Mouse (Mus musculus): ENCODE data around the gene Asb13. TPM values are rescaled to one million over a fixed set of nuclear protein-coding genes. Genes with fewer than 3 reads are reported as not detected.

Asb13 gene
- total and polyA plus RNA-seq, 2 experiments from 2014 or later = 12.1 to 13.8 TPM

DNA sequence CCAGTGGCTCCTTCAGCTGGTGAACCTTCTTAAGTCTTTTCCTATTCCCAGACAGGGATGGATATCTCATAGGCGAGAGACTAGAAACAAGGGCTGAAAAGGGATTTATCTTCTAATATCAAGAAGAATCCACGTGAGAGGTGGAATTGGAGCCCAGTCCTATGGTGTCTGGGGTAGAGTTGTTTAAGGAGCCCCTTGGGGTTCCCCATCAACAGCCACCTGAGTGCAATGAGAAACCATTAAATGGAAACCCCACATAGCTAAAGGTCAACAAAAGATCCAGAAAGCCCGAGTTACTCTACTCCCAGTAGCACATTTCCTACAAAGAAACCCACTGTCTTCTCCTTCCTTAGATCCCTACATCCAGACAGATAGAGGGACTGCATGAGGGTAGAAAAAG is 39.3 kb downstream of the Asb13 start:
- no peak for ATAC-seq
- Histone ChIP-seq H3K4me3 (ENCODE audit: low read depth, low read length) (no peak overlapping the region), H3K9me3 (ENCODE audit: low read length) (no peaks in the 10 kb centered on the region), H3K27me3 (ENCODE audit: insufficient read depth, low read length) (no peaks in the 10 kb centered on the region), H3K4me1 (ENCODE audit: insufficient read depth) (no peaks in the 10 kb centered on the region), H3K27ac (ENCODE audit: low read depth, low read length) (no peak overlapping the region), H3K36me3 (ENCODE audit: insufficient read depth) (no peaks in the 10 kb centered on the region), H3K4me2 (ENCODE audit: low read depth) (no peak overlapping the region), H3K9ac (no peak overlapping the region)
- no peak for DNase-seq
- no peak for TF ChIP-seq CTCF (IDR thresholded peaks at IDR 0.05; ENCODE audit: low read depth)
- 83% methylated on average over 3 of the region's 3 CpGs for WGBS

DNA sequence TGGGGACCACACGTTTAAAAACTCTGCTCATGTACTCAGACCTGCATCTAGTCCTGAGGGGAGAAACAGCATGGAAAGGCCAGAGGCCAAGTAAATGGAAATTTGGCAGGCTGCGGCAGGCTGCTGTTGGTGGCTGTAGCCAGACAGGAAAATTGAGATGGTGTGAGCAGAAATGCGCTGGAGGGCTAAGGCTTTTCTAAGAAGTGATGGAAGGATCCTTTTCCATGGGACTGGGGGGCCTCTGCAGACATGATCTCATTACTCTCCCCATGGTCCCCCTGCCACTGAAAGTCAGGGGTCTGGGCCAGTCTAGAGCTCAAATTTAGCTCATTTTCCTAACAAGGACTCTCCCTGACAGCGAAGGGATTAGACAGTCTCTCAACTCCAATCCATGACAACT is 39.8 kb downstream of the Asb13 start:
- Histone ChIP-seq H3K9ac (no peak overlapping the region), H3K9me3 (ENCODE audit: low read length) (no peaks in the 10 kb centered on the region), H3K27me3 (ENCODE audit: insufficient read depth, low read length) (no peaks in the 10 kb centered on the region), H3K4me1 (ENCODE audit: insufficient read depth) (no peaks in the 10 kb centered on the region), H3K36me3 (ENCODE audit: insufficient read depth) (no peaks in the 10 kb centered on the region), H3K4me3 (ENCODE audit: low read depth, low read length) (no peak overlapping the region), H3K4me2 (ENCODE audit: low read depth) (no peak overlapping the region), H3K27ac (ENCODE audit: low read depth, low read length) (no peak overlapping the region)
- ATAC-seq (no peak), DNase-seq (no peak)
- no peak for TF ChIP-seq CTCF (IDR thresholded peaks at IDR 0.05; ENCODE audit: low read depth)
- 86% methylated on average over 4 of the region's 4 CpGs for WGBS

DNA sequence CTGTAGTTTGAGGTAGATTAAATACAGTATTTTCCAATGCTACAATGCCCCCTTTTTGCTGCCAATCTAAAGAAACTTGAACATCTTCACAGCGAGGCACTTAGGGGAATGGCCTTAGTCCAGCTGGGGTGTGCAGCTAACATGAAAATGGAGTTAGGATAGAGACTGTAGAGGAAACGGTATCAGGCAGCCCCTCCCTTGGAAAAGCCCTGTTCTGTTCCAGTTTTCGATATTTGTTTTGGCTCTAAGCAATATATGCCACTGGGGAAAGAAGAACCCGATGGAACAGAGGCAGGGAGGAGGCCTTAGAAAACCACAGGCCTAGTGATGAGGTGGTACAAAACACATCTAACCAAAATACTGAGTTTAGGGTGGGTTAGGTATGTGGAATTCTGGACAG is 42.0 kb downstream of the Asb13 start:
- H3K9ac ChIP-seq = no peak overlapping the region
- DNase-seq (no peak), ATAC-seq (no peak)
- 84% methylated on average over 4 of the region's 4 CpGs for WGBS
- no peak overlapping the region for H3K27ac ChIP-seq (ENCODE audit: low read depth, low read length)
- no peak overlapping the region for H3K4me2 ChIP-seq (ENCODE audit: low read depth)
- no peaks in the 10 kb centered on the region for H3K36me3 ChIP-seq (ENCODE audit: insufficient read depth)
- H3K4me3 ChIP-seq (ENCODE audit: low read depth, low read length) = no peak overlapping the region
- no peaks in the 10 kb centered on the region for H3K9me3 ChIP-seq (ENCODE audit: low read length)
- H3K27me3 ChIP-seq (ENCODE audit: insufficient read depth, low read length) = no peaks in the 10 kb centered on the region
- no peaks in the 10 kb centered on the region for H3K4me1 ChIP-seq (ENCODE audit: insufficient read depth)
- TF ChIP-seq CTCF (IDR thresholded peaks at IDR 0.05; ENCODE audit: low read depth) = no peak

DNA sequence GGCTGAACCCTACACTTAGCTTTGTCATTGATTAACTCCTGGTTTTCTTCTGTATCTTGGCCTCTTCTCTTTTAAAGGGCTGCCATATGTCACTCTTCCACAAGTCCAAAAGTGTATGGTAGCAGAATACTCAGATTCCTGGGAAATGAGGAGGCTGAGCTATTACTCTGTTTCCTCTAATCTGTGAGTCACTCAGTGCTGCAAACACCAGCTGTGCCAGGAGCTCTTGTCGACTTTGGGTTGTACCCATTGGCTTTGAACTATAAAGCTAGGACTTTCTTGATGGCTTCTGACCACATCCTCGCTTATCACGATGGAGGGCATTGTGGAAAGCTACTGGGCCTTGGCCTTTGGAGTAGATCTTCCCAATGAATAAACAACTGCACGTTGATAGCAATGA is 45.3 kb downstream of the Asb13 start:
- no peak for DNase-seq
- TF ChIP-seq CTCF (IDR thresholded peaks at IDR 0.05; ENCODE audit: low read depth) = no peak
- Histone ChIP-seq H3K9ac (no peak overlapping the region), H3K4me3 (ENCODE audit: low read depth, low read length) (no peak overlapping the region), H3K36me3 (ENCODE audit: insufficient read depth) (no peaks in the 10 kb centered on the region), H3K27me3 (ENCODE audit: insufficient read depth, low read length) (no peaks in the 10 kb centered on the region), H3K4me1 (ENCODE audit: insufficient read depth) (no peaks in the 10 kb centered on the region), H3K27ac (ENCODE audit: low read depth, low read length) (no peak overlapping the region), H3K9me3 (ENCODE audit: low read length) (no peaks in the 10 kb centered on the region), H3K4me2 (ENCODE audit: low read depth) (no peak overlapping the region)
- WGBS = 88% methylated on average over 4 of the region's 4 CpGs
- ATAC-seq = no peak

DNA sequence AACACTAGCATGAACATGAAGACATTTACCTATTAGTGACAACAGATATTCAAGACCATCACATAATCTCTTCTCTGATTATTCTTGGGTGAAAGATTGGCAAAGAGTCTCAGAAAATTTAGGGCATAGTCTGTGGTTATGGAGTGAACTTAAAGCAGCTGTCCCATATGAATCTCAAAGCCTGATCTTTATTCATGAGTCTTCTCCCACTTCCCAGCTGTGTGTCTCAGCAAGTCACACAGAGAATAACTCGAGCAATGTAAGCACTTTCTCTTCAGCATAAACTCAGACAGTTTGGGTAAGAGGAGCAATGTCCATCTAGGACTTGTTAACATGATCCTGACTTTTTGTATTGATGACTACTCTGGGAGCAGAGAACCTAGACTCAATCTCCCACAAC is 52.5 kb downstream of the Asb13 start:
- Histone ChIP-seq H3K4me3 (ENCODE audit: low read depth, low read length) (no peak overlapping the region), H3K27ac (ENCODE audit: low read depth, low read length) (no peak overlapping the region), H3K4me1 (ENCODE audit: insufficient read depth) (no peaks in the 10 kb centered on the region), H3K36me3 (ENCODE audit: insufficient read depth) (no peaks in the 10 kb centered on the region), H3K9me3 (ENCODE audit: low read length) (no peaks in the 10 kb centered on the region), H3K9ac (no peak overlapping the region), H3K4me2 (ENCODE audit: low read depth) (no peak overlapping the region), H3K27me3 (ENCODE audit: insufficient read depth, low read length) (no peaks in the 10 kb centered on the region)
- no peak for DNase-seq
- WGBS = 57% methylated on average over 1 of the region's 1 CpGs
- no peak for TF ChIP-seq CTCF (IDR thresholded peaks at IDR 0.05; ENCODE audit: low read depth)
- peak; percentile 32; the same call in 1 of the 2 replicates for ATAC-seq

DNA sequence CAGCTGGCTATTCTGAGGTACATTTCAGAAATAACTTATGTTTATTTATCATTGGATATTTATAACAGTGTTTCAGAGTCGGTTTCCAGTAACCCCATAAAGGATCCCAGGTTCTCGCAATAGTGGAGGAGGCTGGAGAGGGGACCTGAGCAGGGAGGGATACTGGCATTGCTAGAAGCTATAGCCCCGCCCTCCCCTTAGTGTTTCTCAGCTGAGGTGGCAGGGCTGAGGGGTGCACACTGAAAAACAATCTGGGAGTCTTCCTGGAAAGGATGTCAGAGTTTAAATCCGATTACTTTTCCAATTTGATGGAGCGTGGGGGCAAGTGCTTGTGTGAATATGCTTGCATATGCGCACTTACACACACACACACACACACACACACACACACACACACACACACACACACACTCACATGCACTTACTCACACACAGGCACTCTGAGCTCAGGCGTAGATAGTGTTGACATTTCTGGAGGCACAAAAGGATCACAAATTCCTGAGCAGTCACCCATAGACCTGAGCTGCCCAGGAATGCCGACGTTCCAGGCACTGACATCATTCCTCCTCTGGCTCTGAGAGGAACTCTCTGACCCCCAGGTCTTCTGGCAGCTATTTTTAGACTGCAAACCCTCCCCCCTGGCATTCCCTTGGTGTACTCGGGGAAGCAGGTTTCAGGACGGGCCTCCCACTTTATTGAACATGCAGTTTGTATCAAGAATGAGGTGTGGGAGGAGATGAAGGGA is 60.9 kb downstream of the Asb13 start:
- no peaks in the 10 kb centered on the region for H3K4me1 ChIP-seq (ENCODE audit: insufficient read depth)
- no peak for ATAC-seq
- H3K4me3 ChIP-seq (ENCODE audit: low read depth, low read length) = no peak overlapping the region
- no peak overlapping the region for H3K4me2 ChIP-seq (ENCODE audit: low read depth)
- H3K27me3 ChIP-seq (ENCODE audit: insufficient read depth, low read length) = no peaks in the 10 kb centered on the region
- no peak for TF ChIP-seq CTCF (IDR thresholded peaks at IDR 0.05; ENCODE audit: low read depth)
- H3K36me3 ChIP-seq (ENCODE audit: insufficient read depth) = no peaks in the 10 kb centered on the region
- 17% methylated on average over 11 of the region's 11 CpGs for WGBS
- no peak overlapping the region for H3K27ac ChIP-seq (ENCODE audit: low read depth, low read length)
- no peaks in the 10 kb centered on the region for H3K9me3 ChIP-seq (ENCODE audit: low read length)
- H3K9ac ChIP-seq = no peak overlapping the region
- no peak for DNase-seq

DNA sequence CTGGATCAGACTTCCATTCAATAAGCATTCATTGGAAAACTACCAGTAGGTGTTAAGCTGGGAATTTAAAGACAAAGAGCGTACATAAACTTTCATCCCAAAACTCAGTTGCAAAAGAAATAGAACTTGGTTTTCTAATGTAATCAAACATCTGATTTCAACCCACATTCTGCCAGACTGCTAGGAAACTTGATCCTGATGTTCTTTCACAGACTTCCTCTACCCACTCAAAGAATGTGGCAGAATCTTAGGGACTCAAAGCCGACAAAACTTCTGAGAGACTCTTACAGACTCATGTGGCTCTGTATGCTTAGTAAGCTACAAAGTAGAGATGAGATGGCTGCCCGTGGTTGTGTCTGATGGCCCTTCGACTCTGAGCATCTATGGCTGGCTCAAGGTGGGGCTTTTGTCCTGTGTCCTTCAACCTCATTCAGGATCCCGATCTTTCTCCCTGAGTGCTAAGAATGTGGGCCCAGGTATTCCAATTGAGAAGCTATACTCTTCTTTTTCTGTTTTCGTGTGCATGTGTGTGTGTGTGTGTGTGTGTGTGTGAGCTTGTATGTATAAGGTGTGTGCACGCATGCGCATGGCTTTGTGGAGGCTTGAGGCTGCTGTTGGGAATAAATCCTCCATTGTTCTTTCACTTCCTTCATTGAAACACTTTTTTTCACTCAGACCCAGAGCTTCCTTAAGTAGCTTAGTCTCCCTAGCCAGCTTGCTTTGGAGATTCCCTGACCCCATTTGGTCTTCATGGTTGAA is 63.3 kb downstream of the Asb13 start:
- Histone ChIP-seq H3K27ac (ENCODE audit: low read depth, low read length) (no peak overlapping the region), H3K4me1 (ENCODE audit: insufficient read depth) (no peaks in the 10 kb centered on the region), H3K4me3 (ENCODE audit: low read depth, low read length) (no peak overlapping the region), H3K9ac (no peak overlapping the region), H3K9me3 (ENCODE audit: low read length) (no peaks in the 10 kb centered on the region), H3K36me3 (ENCODE audit: insufficient read depth) (no peaks in the 10 kb centered on the region), H3K4me2 (ENCODE audit: low read depth) (no peak overlapping the region), H3K27me3 (ENCODE audit: insufficient read depth, low read length) (no peaks in the 10 kb centered on the region)
- no peak for TF ChIP-seq CTCF (IDR thresholded peaks at IDR 0.05; ENCODE audit: low read depth)
- WGBS = 83% methylated on average over 8 of the region's 8 CpGs
- ATAC-seq (no peak), DNase-seq (no peak)

All from forebrain, postnatal 0 days (tissue).